Mouse (Mus musculus): ENCODE data around the gene Jdp2. TPM values are rescaled to one million over a fixed set of nuclear protein-coding genes. Genes with fewer than 3 reads are reported as not detected.

Gene Jdp2
- polyA plus RNA-seq, 1 experiment, result 28.7 TPM

GRCm38 (mm10) chr12:85682328-85682727 lies 83.5 kb downstream of the Jdp2 start:
- H3K27me3 ChIP-seq (ENCODE audit: control insufficient read depth, insufficient read depth, low read length), result no peaks in the 10 kb centered on the region
- H3K4me1 ChIP-seq (ENCODE audit: control insufficient read depth, insufficient read depth, low read length), result no peaks in the 10 kb centered on the region
- no peak overlapping the region for H3K27ac ChIP-seq (ENCODE audit: insufficient read depth, low read length)
- DNase-seq, result no peak
- 51% methylated on average over 2 of the region's 2 CpGs for WGBS
- TF ChIP-seq CTCF (IDR thresholded peaks at IDR 0.05; ENCODE audit: borderline replicate concordance, insufficient read depth, low read depth, low read length), result no peak
- no peak for TF ChIP-seq POLR2A (IDR thresholded peaks at IDR 0.05; ENCODE audit: borderline replicate concordance, insufficient read depth, low read length)
- H3K4me3 ChIP-seq (replicated peaks; ENCODE audit: insufficient read depth, low read depth, low read length), result no peak overlapping the region

- Histone ChIP-seq H3K4me1 (ENCODE audit: control insufficient read depth, insufficient read depth, low read length) (no peaks in the 10 kb centered on the region), H3K4me3 (replicated peaks; ENCODE audit: insufficient read depth, low read depth, low read length) (no peak overlapping the region), H3K27me3 (ENCODE audit: control insufficient read depth, insufficient read depth, low read length) (no peaks in the 10 kb centered on the region), H3K27ac (ENCODE audit: insufficient read depth, low read length) (no peak overlapping the region)
- no peak for DNase-seq
- TF ChIP-seq CTCF (IDR thresholded peaks at IDR 0.05; ENCODE audit: borderline replicate concordance, insufficient read depth, low read depth, low read length), result no peak
- TF ChIP-seq POLR2A (IDR thresholded peaks at IDR 0.05; ENCODE audit: borderline replicate concordance, insufficient read depth, low read length), result no peak
- WGBS, result 85% methylated on average over 16 of the region's 16 CpGs
Observed at GRCm38 (mm10) chr12:85684411-85685275, 85.8 kb downstream of the Jdp2 start.

DNA sequence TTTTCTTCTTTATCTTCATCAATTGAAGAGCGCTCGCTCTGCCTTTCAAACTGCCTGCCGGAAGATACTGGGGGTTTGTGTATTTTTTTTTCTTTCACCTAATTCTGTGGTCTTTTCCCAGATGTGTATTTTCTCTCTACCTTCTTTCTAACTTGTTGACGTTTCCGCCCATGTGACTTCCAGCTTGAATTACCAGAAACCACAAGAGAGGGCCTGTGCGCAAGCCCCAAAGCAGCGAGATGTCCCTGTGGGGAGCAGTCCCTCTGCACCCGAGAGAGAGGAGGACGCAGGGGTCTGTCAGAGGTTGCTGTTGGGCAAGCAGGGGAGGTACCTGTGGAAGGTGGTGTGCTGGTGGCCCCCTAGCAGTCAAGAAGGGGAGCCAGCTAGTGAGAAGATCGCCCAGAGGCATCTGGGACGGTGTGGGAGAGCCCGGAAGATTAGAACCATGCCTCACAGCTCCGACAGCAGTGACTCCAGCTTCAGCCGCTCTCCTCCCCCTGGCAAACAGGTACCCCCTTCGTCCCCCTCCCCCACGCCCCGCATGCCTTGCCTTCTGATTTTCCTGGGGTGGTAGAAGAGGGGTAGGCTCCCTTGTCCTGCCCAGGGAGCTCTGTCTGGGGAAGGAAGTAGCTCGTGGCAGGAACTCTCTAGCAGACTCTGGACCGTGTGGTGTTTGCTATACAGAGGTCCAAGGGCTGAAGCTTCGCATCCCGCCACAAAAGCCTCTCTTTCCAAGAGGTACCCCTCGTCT lies 87.8 kb downstream of the Jdp2 start, which contains the start of gene Batf:
TSS of gene Batf (plus strand) at position 204 of the 751 bp plus-strand sequence.
- TF ChIP-seq POLR2A (IDR thresholded peaks at IDR 0.05; ENCODE audit: borderline replicate concordance, insufficient read depth, low read length) (no peak), CTCF (IDR thresholded peaks at IDR 0.05; ENCODE audit: borderline replicate concordance, insufficient read depth, low read depth, low read length) (no peak)
- H3K4me1 ChIP-seq (ENCODE audit: control insufficient read depth, insufficient read depth, low read length), result no peaks in the 10 kb centered on the region
- H3K27ac ChIP-seq (ENCODE audit: insufficient read depth, low read length), result no peak within 1 kb of the TSS
- no peak for DNase-seq
- H3K4me3 ChIP-seq (replicated peaks; ENCODE audit: insufficient read depth, low read depth, low read length), result no peak within 1 kb of the TSS
- 62% methylated on average over 22 of the region's 22 CpGs for WGBS
- no peaks in the 10 kb centered on the region for H3K27me3 ChIP-seq (ENCODE audit: control insufficient read depth, insufficient read depth, low read length)

DNA sequence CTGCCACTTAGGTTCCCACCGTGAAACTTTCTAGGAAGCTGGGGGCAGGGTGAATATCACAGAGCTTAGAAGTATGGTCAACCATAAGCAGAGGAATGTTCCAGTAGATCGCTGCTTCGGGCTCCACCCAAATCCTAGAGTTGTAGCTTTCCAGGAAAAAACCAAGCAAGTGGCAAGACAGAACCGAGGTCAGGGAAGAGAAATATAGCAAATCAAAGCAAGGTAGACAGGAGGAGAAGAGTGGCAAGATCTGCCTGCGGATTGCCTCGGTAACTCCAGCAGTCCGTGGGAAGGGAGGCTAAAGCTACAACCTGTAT lies 88.3 kb downstream of the Jdp2 start:
- Histone ChIP-seq H3K4me3 (replicated peaks; ENCODE audit: insufficient read depth, low read depth, low read length) (no peak overlapping the region), H3K27me3 (ENCODE audit: control insufficient read depth, insufficient read depth, low read length) (no peaks in the 10 kb centered on the region), H3K27ac (ENCODE audit: insufficient read depth, low read length) (no peak overlapping the region), H3K4me1 (ENCODE audit: control insufficient read depth, insufficient read depth, low read length) (no peaks in the 10 kb centered on the region)
- TF ChIP-seq POLR2A (IDR thresholded peaks at IDR 0.05; ENCODE audit: borderline replicate concordance, insufficient read depth, low read length) (no peak), CTCF (IDR thresholded peaks at IDR 0.05; ENCODE audit: borderline replicate concordance, insufficient read depth, low read depth, low read length) (no peak)
- DNase-seq, result no peak
- 83% methylated on average over 7 of the region's 7 CpGs for WGBS

- no peak overlapping the region for H3K4me3 ChIP-seq (replicated peaks; ENCODE audit: insufficient read depth, low read depth, low read length)
- WGBS, result 60% methylated on average over 6 of the region's 6 CpGs
- no peak for DNase-seq
- no peaks in the 10 kb centered on the region for H3K27me3 ChIP-seq (ENCODE audit: control insufficient read depth, insufficient read depth, low read length)
- TF ChIP-seq CTCF (IDR thresholded peaks at IDR 0.05; ENCODE audit: borderline replicate concordance, insufficient read depth, low read depth, low read length) (no peak), POLR2A (IDR thresholded peaks at IDR 0.05; ENCODE audit: borderline replicate concordance, insufficient read depth, low read length) (no peak)
- H3K4me1 ChIP-seq (ENCODE audit: control insufficient read depth, insufficient read depth, low read length), result no peaks in the 10 kb centered on the region
- no peak overlapping the region for H3K27ac ChIP-seq (ENCODE audit: insufficient read depth, low read length)
Observed at GRCm38 (mm10) chr12:85687846-85688245, 89.0 kb downstream of the Jdp2 start.

Other genes with a start within 250 kb of the Jdp2 start
- gene Tmed10, start 224.2 kb upstream of the Jdp2 start, polyA plus RNA-seq (2012; rRNA removed), result 174 and 178 TPM in 2 replicates
- 16.6 and 22.4 TPM in 2 replicates for gene Fos, start 125.1 kb upstream of the Jdp2 start, polyA plus RNA-seq (2012; rRNA removed)
- gene Batf, start 87.6 kb downstream of the Jdp2 start, polyA plus RNA-seq (2012; rRNA removed), result 0.30 and 0.38 TPM in 2 replicates
- 3.4 and 4.7 TPM in 2 replicates for gene Flvcr2, start 147.5 kb downstream of the Jdp2 start, polyA plus RNA-seq (2012; rRNA removed)
- 100 and 107 TPM in 2 replicates for gene Erg28, start 225.5 kb downstream of the Jdp2 start, polyA plus RNA-seq (2012; rRNA removed)
- 88.4 and 93.0 TPM in 2 replicates for gene Ttll5, start 225.6 kb downstream of the Jdp2 start, polyA plus RNA-seq (2012; rRNA removed)